Mouse (Mus musculus) CH12.LX (cell line): ENCODE results near the gene Cd38. TPM values are rescaled to one million over a fixed set of nuclear protein-coding genes. Genes with fewer than 3 reads are reported as not detected.
A peak's percentile ranks its signal among the peaks of the same experiment; 100 is the strongest.

Experiments used
- DNase-seq: peaks from one replicate; pipeline ENCODE4 v3.0.0-alpha.2; 2013; ENCODE audit errors: extremely low read depth
- H3K27ac ChIP-seq: 2 replicates; pipeline ENCODE4 v1.5.1; 2012; ENCODE audit warnings: low read depth, mild to moderate bottlenecking, control low read depth, moderate library complexity; ENCODE audit not compliant: insufficient read depth
- H3K27me3 ChIP-seq: replicated peaks from 2 replicates; pipeline ENCODE3; 2012; ENCODE audit warnings: inconsistent platforms
- H3K36me3 ChIP-seq, 2 experiments: replicated peaks in 1 of 2; 2 replicates each; pipeline versions ENCODE3 to v1.6.1; 2012; ENCODE audit warnings: inconsistent platforms in 1 of 2, low read length in 1 of 2, mild to moderate bottlenecking in 1 of 2, mixed read lengths in 1 of 2, moderate library complexity in 1 of 2; ENCODE audit not compliant: control insufficient read depth in 1 of 2, insufficient read depth in 1 of 2
- H3K4me1 ChIP-seq, 2 experiments: 2 replicates each; pipeline ENCODE4 v1.6.1; 2012; ENCODE audit warnings: inconsistent platforms in 1 of 2, moderate library complexity in 1 of 2; ENCODE audit not compliant: insufficient read depth in 2 of 2, control insufficient read depth in 1 of 2
- H3K4me2 ChIP-seq: 2 replicates; pipeline ENCODE4 v1.6.1; 2012; ENCODE audit warnings: low read depth, mild to moderate bottlenecking, control low read depth; ENCODE audit not compliant: poor library complexity, insufficient read depth, severe bottlenecking
- H3K4me3 ChIP-seq, 3 experiments: fragments of 150-350 bp in 1 of 3; sonication (generic) in 1 of 3; replicated peaks in 1 of 3; 2 replicates each; pipeline versions ENCODE3 to v1.5.1; 2011 to 2012; ENCODE audit warnings: low read depth in 2 of 3, low read length in 2 of 3, mild to moderate bottlenecking in 2 of 3, moderate library complexity in 2 of 3, control low read depth in 1 of 3, improper control_type of control experiment in 1 of 3, inconsistent platforms in 1 of 3, mixed read lengths in 1 of 3; ENCODE audit not compliant: poor library complexity in 1 of 3
- H3K79me2 ChIP-seq: replicated peaks from 2 replicates; pipeline ENCODE4 v1.6.1; 2012; ENCODE audit warnings: mild to moderate bottlenecking, moderate library complexity; ENCODE audit not compliant: control insufficient read depth, poor library complexity, insufficient read depth, severe bottlenecking; ENCODE audit errors: extremely low read depth
- H3K9ac ChIP-seq: 2 replicates; pipeline ENCODE4 v1.6.1; 2012; ENCODE audit warnings: low read depth, mild to moderate bottlenecking, control low read depth, moderate library complexity; ENCODE audit not compliant: insufficient read depth
- H3K9me3 ChIP-seq: replicated peaks from 2 replicates; pipeline ENCODE3; 2012; ENCODE audit warnings: low read length, inconsistent platforms, mixed read lengths
- BHLHE40 ChIP-seq: IDR thresholded peaks from 2 replicates; pipeline ENCODE4 v1.6.1; 2011; ENCODE audit warnings: mild to moderate bottlenecking, low read depth, low read length, improper control_type of control experiment
- CHD2 ChIP-seq: IDR thresholded peaks from 2 replicates; pipeline ENCODE4 v1.6.1; 2011; ENCODE audit warnings: low read length, improper control_type of control experiment
- CTCF ChIP-seq, 2 experiments: IDR thresholded peaks in 1 of 2; conservative IDR thresholded peaks in 1 of 2; 2 replicates each; pipeline ENCODE4 v1.5.1; 2011 to 2012; ENCODE audit warnings: low read depth in 2 of 2, low read length in 2 of 2, improper control_type of control experiment in 1 of 2, inconsistent platforms in 1 of 2, mild to moderate bottlenecking in 1 of 2, moderate library complexity in 1 of 2
- E2F4 ChIP-seq: IDR thresholded peaks from 2 replicates; pipeline ENCODE4 v1.6.1; 2011; ENCODE audit warnings: low read depth, low read length, improper control_type of control experiment; ENCODE audit not compliant: insufficient replicate concordance
- ELF1 ChIP-seq: IDR thresholded peaks from 2 replicates; pipeline ENCODE4 v1.6.1; 2014; ENCODE audit warnings: low read depth, mild to moderate bottlenecking, inconsistent platforms, low read length, improper control_type of control experiment
- EP300 ChIP-seq: IDR thresholded peaks from 2 replicates; pipeline ENCODE4 v1.6.1; 2011; ENCODE audit warnings: low read length, improper control_type of control experiment
- ETS1 ChIP-seq: conservative IDR thresholded peaks from 2 replicates; pipeline ENCODE4 v1.6.1; 2012; ENCODE audit warnings: low read depth, mild to moderate bottlenecking, inconsistent platforms, low read length, improper control_type of control experiment, moderate library complexity
- GABPA ChIP-seq: IDR thresholded peaks from 2 replicates; pipeline ENCODE4 v1.6.1; 2012; ENCODE audit warnings: low read depth, low read length, improper control_type of control experiment, inconsistent platforms; ENCODE audit not compliant: insufficient replicate concordance
- HCFC1 ChIP-seq: IDR thresholded peaks from 2 replicates; pipeline ENCODE4 v1.6.1; 2012; ENCODE audit warnings: low read depth, mild to moderate bottlenecking, inconsistent platforms, low read length, improper control_type of control experiment
- IRF4 ChIP-seq: IDR thresholded peaks from 2 replicates; pipeline ENCODE4 v1.6.1; 2014; ENCODE audit warnings: low read depth, mild to moderate bottlenecking, inconsistent platforms, low read length, improper control_type of control experiment
- JUN ChIP-seq: IDR thresholded peaks from 2 replicates; pipeline ENCODE4 v1.6.1; 2011; ENCODE audit warnings: low read depth, mild to moderate bottlenecking, low read length, improper control_type of control experiment, moderate library complexity; ENCODE audit not compliant: insufficient read depth
- JUND ChIP-seq: conservative IDR thresholded peaks from 2 replicates; pipeline ENCODE4 v1.6.1; 2011; ENCODE audit warnings: low read depth, low read length, improper control_type of control experiment
- KAT2A ChIP-seq: IDR thresholded peaks from 2 replicates; pipeline ENCODE4 v1.6.1; 2012; ENCODE audit warnings: low read length, improper control_type of control experiment, inconsistent platforms; ENCODE audit not compliant: insufficient replicate concordance
- MAFK ChIP-seq: IDR thresholded peaks from 2 replicates; pipeline ENCODE4 v1.6.1; 2011; ENCODE audit warnings: low read length, improper control_type of control experiment; ENCODE audit not compliant: insufficient replicate concordance
- MAX ChIP-seq: IDR thresholded peaks from 2 replicates; pipeline ENCODE4 v1.6.1; 2011; ENCODE audit warnings: low read length, improper control_type of control experiment
- MAZ ChIP-seq: IDR thresholded peaks from 2 replicates; pipeline ENCODE4 v1.6.1; 2012; ENCODE audit warnings: low read depth, mild to moderate bottlenecking, inconsistent platforms, low read length, improper control_type of control experiment, moderate library complexity
- MEF2A ChIP-seq: IDR thresholded peaks from 2 replicates; pipeline ENCODE4 v1.6.1; 2014; ENCODE audit warnings: low read depth, mild to moderate bottlenecking, inconsistent platforms, low read length, improper control_type of control experiment, borderline replicate concordance
- MXI1 ChIP-seq: IDR thresholded peaks from 2 replicates; pipeline ENCODE4 v1.6.1; 2011; ENCODE audit warnings: mild to moderate bottlenecking, low read depth, low read length, improper control_type of control experiment
- MYC ChIP-seq: IDR thresholded peaks from 2 replicates; pipeline ENCODE4 v1.6.1; 2011; ENCODE audit warnings: low read depth, mild to moderate bottlenecking, improper control_type of control experiment, low read length
- NELFE ChIP-seq: IDR thresholded peaks from 2 replicates; pipeline ENCODE4 v1.6.1; 2011; ENCODE audit warnings: low read depth, low read length, improper control_type of control experiment
- NRF1 ChIP-seq: IDR thresholded peaks from 2 replicates; pipeline ENCODE4 v1.6.1; 2014; ENCODE audit warnings: low read depth, mild to moderate bottlenecking, inconsistent platforms, low read length, improper control_type of control experiment, moderate library complexity
- PAX5 ChIP-seq: IDR thresholded peaks from 2 replicates; pipeline ENCODE4 v1.6.1; 2012; ENCODE audit warnings: low read length, inconsistent platforms, mixed read lengths
- POLR2A ChIP-seq: IDR thresholded peaks from 2 replicates; pipeline ENCODE4 v1.6.1; 2011; ENCODE audit warnings: low read depth, mild to moderate bottlenecking, improper control_type of control experiment, low read length
- RAD21 ChIP-seq: IDR thresholded peaks from 2 replicates; pipeline ENCODE4 v1.6.1; 2011; ENCODE audit warnings: low read depth, mild to moderate bottlenecking, low read length, improper control_type of control experiment, moderate library complexity
- RCOR1 ChIP-seq: conservative IDR thresholded peaks from 2 replicates; pipeline ENCODE4 v1.6.1; 2012; ENCODE audit warnings: low read depth, mild to moderate bottlenecking, inconsistent platforms, low read length, improper control_type of control experiment
- SIN3A ChIP-seq: IDR thresholded peaks from 2 replicates; pipeline ENCODE4 v1.6.1; 2012; ENCODE audit warnings: low read length, improper control_type of control experiment, inconsistent platforms
- SMC3 ChIP-seq: IDR thresholded peaks from 2 replicates; pipeline ENCODE4 v1.6.1; 2011; ENCODE audit warnings: low read depth, low read length, improper control_type of control experiment
- TBP ChIP-seq: conservative IDR thresholded peaks from 2 replicates; pipeline ENCODE4 v1.6.1; 2011; ENCODE audit warnings: low read depth, low read length, improper control_type of control experiment
- TCF12 ChIP-seq: IDR thresholded peaks from 2 replicates; pipeline ENCODE4 v1.6.1; 2014; ENCODE audit warnings: low read depth, mild to moderate bottlenecking, inconsistent platforms, low read length, improper control_type of control experiment
- USF1 ChIP-seq: IDR thresholded peaks from 2 replicates; pipeline ENCODE4 v1.6.1; 2014; ENCODE audit warnings: low read depth, mild to moderate bottlenecking, inconsistent platforms, low read length, improper control_type of control experiment
- USF2 ChIP-seq: conservative IDR thresholded peaks from 2 replicates; pipeline ENCODE4 v1.6.1; 2011; ENCODE audit warnings: low read depth, low read length, improper control_type of control experiment
- ZC3H11A ChIP-seq: IDR thresholded peaks from 2 replicates; pipeline ENCODE4 v1.6.1; 2012; ENCODE audit warnings: low read depth, mild to moderate bottlenecking, inconsistent platforms, low read length, improper control_type of control experiment
- ZKSCAN1 ChIP-seq: IDR thresholded peaks from 2 replicates; pipeline ENCODE4 v1.6.1; 2012; ENCODE audit warnings: low read depth, inconsistent platforms, low read length, improper control_type of control experiment, borderline replicate concordance
- ZMIZ1 ChIP-seq: IDR thresholded peaks from 2 replicates; pipeline ENCODE4 v1.6.1; 2012; ENCODE audit warnings: low read depth, mild to moderate bottlenecking, inconsistent platforms, low read length, improper control_type of control experiment
- ZNF384 ChIP-seq: IDR thresholded peaks from 2 replicates; pipeline ENCODE4 v1.6.1; 2012; ENCODE audit warnings: low read depth, low read length, improper control_type of control experiment, inconsistent platforms
- dilution Hi-C: fragments of 300-500 bp; cut with MboI; formaldehyde crosslinking; loops from 2 replicates; pipeline ENCODE4 v1.14.3; 2020; ENCODE audit warnings: low sequenced_read_pairs; ENCODE audit not compliant: extremely low pct_unique_long_range_greater_than_20kb, extremely low pct_ligation_motif_present
- in situ Hi-C: fragments of 300-500 bp; cut with MboI; formaldehyde crosslinking; loops from 3 replicates; pipeline ENCODE4 v1.14.3; 2019; ENCODE audit warnings: low sequenced_read_pairs, low pct_ligation_motif_present, low pct_unique_long_range_greater_than_20kb, mixed read lengths
- polyA plus RNA-seq: library from polyadenylated mRNA; unstranded; fragments of >175 nt; gene quantifications from 2 replicates; pipeline ENCODE4 v1.2.1, GENCODE M21; 2012; ENCODE audit warnings: low read depth; ENCODE audit not compliant: insufficient read length
- total RNA-seq, 2 experiments: library from RNA; depleted of rRNA; stranded (reverse); fragments of 300-350 nt in 1 of 2; fragments of >200 nt in 1 of 2; gene quantifications; 2 replicates each; pipeline ENCODE4 v1.2.3; 2012 to 2014

Cd38 gene
- total and polyA plus RNA-seq, 3 experiments, result 0.93 to 3.3 (median 1.5) TPM

GRCm38 (mm10) chr5:43837372-43837771, 31.0 kb upstream of the Cd38 start:
- DNase-seq, result peak; percentile 59
- no peaks in the 10 kb centered on the region for H3K79me2 ChIP-seq

GRCm38 (mm10) chr5:43841144-43842010, 27.0 kb upstream of the Cd38 start:
- H3K27ac ChIP-seq, result peak overlapping the region; percentile 67; the same call in 1 of the 2 replicates
- peak overlapping the region; percentile 29 to 64 (median 32) for H3K4me3 ChIP-seq
- H3K36me3 ChIP-seq, result peaks cover 0 to 4% of the 10 kb centered on the region in 2 experiments
- no peaks in the 10 kb centered on the region for H3K79me2 ChIP-seq
- peaks cover 3 to 35% of the 10 kb centered on the region in 2 experiments for H3K4me1 ChIP-seq
- H3K4me2 ChIP-seq, result peak overlapping the region; percentile 100
- DNase-seq, result peak; percentile 87
- peak overlapping the region; percentile 61; the same call in 1 of the 2 replicates for H3K9ac ChIP-seq
- H3K9me3 ChIP-seq, result peaks cover 11% of the 10 kb centered on the region
- dilution Hi-C loops, result no loop called here
- in situ Hi-C loops, result no loop called here
- no peaks in the 10 kb centered on the region for H3K27me3 ChIP-seq
- TF ChIP-seq E2F4, result 0 out of 2 replicates have a peak, but pooled peaks have one; percentile 32
- no peak for TF ChIP-seq POLR2A
- no peak for TF ChIP-seq KAT2A
- TF ChIP-seq SIN3A, result peak; percentile 73
- TF ChIP-seq MXI1, result peak; percentile 54
- 0 out of 2 replicates have a peak, but pooled peaks have one; percentile 46 for TF ChIP-seq RCOR1
- no peak for TF ChIP-seq BHLHE40
- TF ChIP-seq PAX5, result no peak
- TF ChIP-seq ZMIZ1, result no peak
- no peak for TF ChIP-seq USF1
- TF ChIP-seq HCFC1, result 0 out of 2 replicates have a peak, but pooled peaks have one; percentile 12
- TF ChIP-seq USF2, result no peak
- TF ChIP-seq CHD2, result no peak
- peak; percentile 13; the same call in 1 of the 2 replicates for TF ChIP-seq ETS1
- TF ChIP-seq CTCF (conservative IDR thresholded peaks at IDR 0.05 in 1 of 2, IDR thresholded peaks at IDR 0.05 in 1 of 2; ENCODE audit: low read depth in 2 of 2, low read length in 2 of 2), result peak; percentile 70 to 94
- TF ChIP-seq MAX, result peak; percentile 58; the same call in 1 of the 2 replicates
- peak; percentile 15; the same call in 1 of the 2 replicates for TF ChIP-seq TCF12
- peak; percentile 86 for TF ChIP-seq SMC3
- TF ChIP-seq MYC, result no peak

More at GRCm38 (mm10) chr5:43837372-43837771, 31.0 kb upstream of the Cd38 start:
- Histone ChIP-seq H3K9me3 (no peaks in the 10 kb centered on the region), H3K4me1 (peaks cover 0 to 15% of the 10 kb centered on the region in 2 experiments; a peak in 2 of 4 replicates), H3K27ac (no peak overlapping the region), H3K27me3 (no peaks in the 10 kb centered on the region), H3K9ac (no peak overlapping the region), H3K4me3 (no peak overlapping the region), H3K4me2 (no peak overlapping the region), H3K36me3 (peaks cover 0 to 4% of the 10 kb centered on the region in 2 experiments)
- dilution Hi-C loops (no loop called here), in situ Hi-C loops (no loop called here)
- TF ChIP-seq EP300 (no peak), ELF1 (peak; percentile 83), NELFE (no peak), GABPA (no peak), MXI1 (no peak), RCOR1 (no peak), NRF1 (no peak), ZKSCAN1 (no peak), KAT2A (no peak), SIN3A (no peak), TBP (no peak), MYC (no peak), CTCF (conservative IDR thresholded peaks at IDR 0.05 in 1 of 2, IDR thresholded peaks at IDR 0.05 in 1 of 2; ENCODE audit: low read depth in 2 of 2, low read length in 2 of 2) (peak; percentile 72 to 83), SMC3 (peak; percentile 31), POLR2A (no peak), ZC3H11A (no peak), MAZ (no peak), MAFK (no peak), PAX5 (no peak), JUN (no peak), USF1 (no peak), ZMIZ1 (no peak), ETS1 (no peak), MEF2A (no peak), ZNF384 (no peak), RAD21 (peak; percentile 48), BHLHE40 (no peak), IRF4 (no peak), JUND (no peak), CHD2 (no peak), USF2 (no peak)
